Mouse (Mus musculus): ENCODE measurements around the gene Cdk14. TPM values are rescaled to one million over a fixed set of nuclear protein-coding genes. Genes with fewer than 3 reads are reported as not detected.

The Cdk14 gene
- polyA plus RNA-seq, 1 experiment: 3.1 TPM

- TF ChIP-seq POLR2A (IDR thresholded peaks at IDR 0.05; ENCODE audit: control insufficient read depth, low read depth, low read length): no peak
- no peak for TF ChIP-seq CTCF (IDR thresholded peaks at IDR 0.05; ENCODE audit: control insufficient read depth, insufficient read depth, insufficient replicate concordance, low read depth, low read length)
- Histone ChIP-seq H3K4me1 (ENCODE audit: control insufficient read depth, insufficient read depth, low read length) (no peaks in the 10 kb centered on the region), H3K27ac (ENCODE audit: control insufficient read depth, insufficient read depth, low read depth, low read length) (no peak overlapping the region), H3K27me3 (ENCODE audit: control insufficient read depth, insufficient read depth, low read length) (no peaks in the 10 kb centered on the region), H3K36me3 (ENCODE audit: control insufficient read depth, insufficient read depth, low read length) (no peaks in the 10 kb centered on the region), H3K4me3 (ENCODE audit: control insufficient read depth, low read depth, low read length) (no peak overlapping the region)
These were observed 260.6 kb downstream of the Cdk14 start for GRCm38 (mm10) chr5:5159521-5159920.

DNA sequence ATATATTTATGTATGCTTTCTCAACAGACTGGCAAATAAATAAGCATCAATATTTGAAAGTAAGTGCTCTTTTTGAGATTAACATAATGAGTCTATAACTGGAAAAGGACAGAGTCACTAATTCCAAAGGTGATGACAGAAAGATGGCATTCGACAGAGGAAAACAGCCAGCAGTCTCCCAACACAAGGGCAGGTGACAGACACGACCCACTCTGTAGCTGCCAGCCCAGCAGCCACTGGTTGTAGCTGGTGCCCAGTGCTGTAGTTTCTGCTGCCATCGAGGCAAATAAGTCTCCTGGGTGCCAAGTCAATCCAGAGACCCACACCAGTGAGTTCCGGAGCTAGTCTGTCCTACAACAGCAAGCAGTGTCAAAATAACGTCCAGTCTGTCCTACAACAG is 280.3 kb downstream of the Cdk14 start:
- TF ChIP-seq POLR2A (IDR thresholded peaks at IDR 0.05; ENCODE audit: control insufficient read depth, low read depth, low read length) (no peak), CTCF (IDR thresholded peaks at IDR 0.05; ENCODE audit: control insufficient read depth, insufficient read depth, insufficient replicate concordance, low read depth, low read length) (no peak)

GRCm38 (mm10) chr5:5134905-5135511 is 285.1 kb downstream of the Cdk14 start:
- H3K4me1 ChIP-seq (ENCODE audit: control insufficient read depth, insufficient read depth, low read length): no peaks in the 10 kb centered on the region
- no peak overlapping the region for H3K27ac ChIP-seq (ENCODE audit: control insufficient read depth, insufficient read depth, low read depth, low read length)
- no peak overlapping the region for H3K4me3 ChIP-seq (ENCODE audit: control insufficient read depth, low read depth, low read length)
- H3K36me3 ChIP-seq (ENCODE audit: control insufficient read depth, insufficient read depth, low read length): no peaks in the 10 kb centered on the region
- TF ChIP-seq CTCF (IDR thresholded peaks at IDR 0.05; ENCODE audit: control insufficient read depth, insufficient read depth, insufficient replicate concordance, low read depth, low read length) (no peak), POLR2A (IDR thresholded peaks at IDR 0.05; ENCODE audit: control insufficient read depth, low read depth, low read length) (no peak)
- H3K27me3 ChIP-seq (ENCODE audit: control insufficient read depth, insufficient read depth, low read length): no peaks in the 10 kb centered on the region

More for the DNA sequence above, 280.3 kb downstream of the Cdk14 start:
- no peak overlapping the region for H3K4me3 ChIP-seq (ENCODE audit: control insufficient read depth, low read depth, low read length)
- no peak overlapping the region for H3K27ac ChIP-seq (ENCODE audit: control insufficient read depth, insufficient read depth, low read depth, low read length)
- no peaks in the 10 kb centered on the region for H3K4me1 ChIP-seq (ENCODE audit: control insufficient read depth, insufficient read depth, low read length)
- no peaks in the 10 kb centered on the region for H3K27me3 ChIP-seq (ENCODE audit: control insufficient read depth, insufficient read depth, low read length)
- H3K36me3 ChIP-seq (ENCODE audit: control insufficient read depth, insufficient read depth, low read length): no peaks in the 10 kb centered on the region

DNA sequence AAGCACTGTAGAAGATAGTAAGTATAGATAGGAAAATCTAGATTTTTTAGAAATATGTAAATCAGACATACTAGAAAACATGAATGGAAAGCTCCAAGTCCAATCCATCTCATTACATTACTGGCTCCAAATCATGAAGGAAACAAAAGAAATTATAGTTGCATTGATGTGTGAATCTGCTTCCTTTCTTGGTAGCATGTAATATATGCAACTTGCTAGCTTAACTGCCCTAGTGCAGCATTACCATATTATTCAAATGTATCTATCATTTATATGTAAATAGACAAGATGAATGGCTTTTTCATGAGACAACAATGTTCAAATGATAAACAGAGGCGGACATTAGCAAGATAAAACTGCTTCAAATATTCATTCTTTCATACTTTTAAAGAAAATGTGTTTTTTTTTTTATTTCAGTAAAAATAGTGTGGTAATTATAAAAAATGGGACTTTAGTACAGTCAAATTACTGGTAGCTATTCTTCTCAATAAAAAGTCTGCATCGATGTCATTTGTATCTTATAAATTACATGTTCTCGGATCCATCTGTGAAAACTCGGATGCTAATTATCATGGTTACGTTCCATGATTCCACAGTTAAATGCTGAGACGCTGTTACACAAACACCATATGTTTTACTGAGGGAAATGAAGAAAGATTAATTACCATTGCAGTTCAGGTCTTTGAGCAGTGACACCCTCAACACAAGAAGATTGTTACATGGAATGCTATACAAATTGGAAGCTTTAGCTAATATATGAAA is 285.8 kb downstream of the Cdk14 start:
- no peaks in the 10 kb centered on the region for H3K4me1 ChIP-seq (ENCODE audit: control insufficient read depth, insufficient read depth, low read length)
- no peak overlapping the region for H3K4me3 ChIP-seq (ENCODE audit: control insufficient read depth, low read depth, low read length)
- H3K36me3 ChIP-seq (ENCODE audit: control insufficient read depth, insufficient read depth, low read length): no peaks in the 10 kb centered on the region
- H3K27me3 ChIP-seq (ENCODE audit: control insufficient read depth, insufficient read depth, low read length): no peaks in the 10 kb centered on the region
- no peak for TF ChIP-seq CTCF (IDR thresholded peaks at IDR 0.05; ENCODE audit: control insufficient read depth, insufficient read depth, insufficient replicate concordance, low read depth, low read length)
- no peak for TF ChIP-seq POLR2A (IDR thresholded peaks at IDR 0.05; ENCODE audit: control insufficient read depth, low read depth, low read length)
- H3K27ac ChIP-seq (ENCODE audit: control insufficient read depth, insufficient read depth, low read depth, low read length): no peak overlapping the region

- no peak for TF ChIP-seq CTCF (IDR thresholded peaks at IDR 0.05; ENCODE audit: control insufficient read depth, insufficient read depth, insufficient replicate concordance, low read depth, low read length)
- no peak for TF ChIP-seq POLR2A (IDR thresholded peaks at IDR 0.05; ENCODE audit: control insufficient read depth, low read depth, low read length)
- Histone ChIP-seq H3K27ac (ENCODE audit: control insufficient read depth, insufficient read depth, low read depth, low read length) (no peak overlapping the region), H3K4me1 (ENCODE audit: control insufficient read depth, insufficient read depth, low read length) (no peaks in the 10 kb centered on the region), H3K27me3 (ENCODE audit: control insufficient read depth, insufficient read depth, low read length) (no peaks in the 10 kb centered on the region), H3K36me3 (ENCODE audit: control insufficient read depth, insufficient read depth, low read length) (no peaks in the 10 kb centered on the region), H3K4me3 (ENCODE audit: control insufficient read depth, low read depth, low read length) (no peak overlapping the region)
These were observed 291.3 kb downstream of the Cdk14 start for GRCm38 (mm10) chr5:5128852-5129251.

- no peaks in the 10 kb centered on the region for H3K4me1 ChIP-seq (ENCODE audit: control insufficient read depth, insufficient read depth, low read length)
- no peak overlapping the region for H3K27ac ChIP-seq (ENCODE audit: control insufficient read depth, insufficient read depth, low read depth, low read length)
- TF ChIP-seq CTCF (IDR thresholded peaks at IDR 0.05; ENCODE audit: control insufficient read depth, insufficient read depth, insufficient replicate concordance, low read depth, low read length) (no peak), POLR2A (IDR thresholded peaks at IDR 0.05; ENCODE audit: control insufficient read depth, low read depth, low read length) (no peak)
- no peak overlapping the region for H3K4me3 ChIP-seq (ENCODE audit: control insufficient read depth, low read depth, low read length)
- H3K27me3 ChIP-seq (ENCODE audit: control insufficient read depth, insufficient read depth, low read length): no peaks in the 10 kb centered on the region
- no peaks in the 10 kb centered on the region for H3K36me3 ChIP-seq (ENCODE audit: control insufficient read depth, insufficient read depth, low read length)
These were observed 295.5 kb downstream of the Cdk14 start for GRCm38 (mm10) chr5:5124645-5125044.

DNA sequence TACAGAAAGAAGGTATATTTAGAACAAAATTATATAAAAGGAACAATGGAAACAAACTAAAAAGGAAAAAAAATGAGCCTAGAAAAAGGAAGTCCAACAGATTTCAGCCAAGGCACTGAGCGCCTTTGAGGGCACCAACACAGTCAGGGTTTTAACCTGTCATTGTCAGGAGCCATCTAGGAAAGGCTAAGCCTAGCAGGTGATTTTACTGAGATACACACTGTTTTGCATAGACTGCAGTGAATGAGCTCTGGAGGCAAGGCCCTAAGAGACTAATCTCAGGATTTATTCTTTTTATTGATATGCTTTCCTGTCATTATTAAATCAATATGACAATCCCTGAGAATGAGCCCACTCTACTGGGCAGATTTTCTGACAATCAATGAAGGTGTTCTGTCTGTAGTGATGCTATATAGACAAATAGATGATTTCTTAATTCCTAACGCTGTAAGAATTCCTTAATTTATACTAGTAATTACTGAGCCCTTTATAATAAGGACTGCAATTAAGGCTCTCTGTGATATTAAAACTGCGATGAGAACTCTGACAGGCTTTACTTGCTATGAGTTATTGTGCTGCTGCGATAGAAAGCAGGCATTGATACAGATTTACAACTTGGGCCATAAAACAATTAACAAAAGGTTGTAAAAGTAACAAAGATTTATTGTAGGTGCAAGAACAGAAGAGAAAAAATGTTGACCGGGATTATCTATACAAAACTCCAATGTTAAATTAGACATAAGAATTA is 303.2 kb downstream of the Cdk14 start:
- no peak overlapping the region for H3K4me3 ChIP-seq (ENCODE audit: control insufficient read depth, low read depth, low read length)
- TF ChIP-seq POLR2A (IDR thresholded peaks at IDR 0.05; ENCODE audit: control insufficient read depth, low read depth, low read length): no peak
- H3K27me3 ChIP-seq (ENCODE audit: control insufficient read depth, insufficient read depth, low read length): no peaks in the 10 kb centered on the region
- no peak overlapping the region for H3K27ac ChIP-seq (ENCODE audit: control insufficient read depth, insufficient read depth, low read depth, low read length)
- H3K36me3 ChIP-seq (ENCODE audit: control insufficient read depth, insufficient read depth, low read length): no peaks in the 10 kb centered on the region
- no peaks in the 10 kb centered on the region for H3K4me1 ChIP-seq (ENCODE audit: control insufficient read depth, insufficient read depth, low read length)

Measured in testis, adult 2 months (tissue).